Comparison of ENCODE assay signal across 23 mouse cellular contexts in the genomic region with DNA sequence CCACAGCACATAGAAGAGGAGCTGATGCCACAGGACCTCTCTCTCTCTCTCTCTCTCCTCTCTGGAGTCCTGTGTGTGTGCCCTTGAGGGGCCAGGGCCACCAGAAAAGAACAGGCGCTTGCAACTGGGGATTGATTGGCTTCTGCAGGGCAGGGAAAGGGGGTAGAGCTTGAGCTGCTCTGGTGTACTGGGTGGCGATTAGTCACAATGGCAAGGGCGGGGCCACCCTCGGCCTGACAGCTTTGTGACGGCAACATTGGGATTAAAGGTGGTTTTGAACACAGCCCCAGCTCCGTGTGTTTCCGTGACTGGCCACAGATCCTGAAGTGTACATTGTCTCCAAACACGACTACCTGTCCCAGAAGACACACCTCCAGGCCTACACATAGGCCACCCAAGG. TPM values are rescaled to one million over a fixed set of nuclear protein-coding genes. Genes with fewer than 3 reads are reported as not detected.
DNase-seq lines count a peak whose midpoint lies in the region; ATAC-seq and TF ChIP-seq lines count a peak whose summit lies in the region.
"Had no signal": no experiment of that assay in that cellular context is flagged by ENCODE, and none has a peak within 500 bp of the region (broad histone marks: within the 10 kb centered on the region; RNA-seq: fewer than 3 reads in every experiment).

No protein-coding gene starts in this region.

- DNase-seq in adrenal gland, postnatal 14 days: peak; percentile 55
- no peak for DNase-seq in adrenal gland, adult 8-10 months
- no peak for DNase-seq in limb, embryonic 10.5 days (ENCODE audit: low spot score)
- DNase-seq in induced T-regulatory cell, adult 2 months (ENCODE audit: low read depth): peak; percentile 21
- peak; percentile 67 for DNase-seq in stomach, postnatal 0 days (ENCODE audit: low spot score)
- no peak for DNase-seq in midbrain, embryonic 10.5 days (ENCODE audit: low spot score)
- DNase-seq: cerebellum, adult 8-10 months; cerebellum, postnatal 14 days; embryo, embryonic 11 days; gastrocnemius, adult 2 months; gastrocnemius, postnatal 25 days; heart, postnatal 10 days; heart, postnatal 4 days had no signal

- no peaks in the 10 kb centered on the region for H3K36me3 ChIP-seq in limb, embryonic 15.5 days
- H3K36me3 ChIP-seq in limb, embryonic 10.5 days: no peaks in the 10 kb centered on the region
- no peaks in the 10 kb centered on the region for H3K36me3 ChIP-seq in stomach, postnatal 0 days (ENCODE audit: control insufficient read depth, insufficient read depth, low read length)
- no peaks in the 10 kb centered on the region for H3K36me3 ChIP-seq in midbrain, embryonic 10.5 days
- H3K36me3 ChIP-seq: embryonic facial prominence, embryonic 15.5 days; forebrain, embryonic 10.5 days; hindbrain, embryonic 12.5 days had no signal

- H3K4me3 ChIP-seq in limb, embryonic 15.5 days: no peak overlapping the region
- H3K4me3 ChIP-seq in limb, embryonic 10.5 days: no peak overlapping the region
- H3K4me3 ChIP-seq in stomach, postnatal 0 days (ENCODE audit: low read depth, low read length): no peak overlapping the region
- no peak overlapping the region for H3K4me3 ChIP-seq in midbrain, embryonic 10.5 days
- H3K4me3 ChIP-seq: embryonic facial prominence, embryonic 15.5 days; erythroblast, embryonic 14.5 days; forebrain, embryonic 10.5 days; gastrocnemius, adult 2 months; hindbrain, embryonic 12.5 days had no signal

- ATAC-seq in limb, embryonic 15.5 days (ENCODE audit: insufficient number of reproducible peaks, low FRiP score, low TSS enrichment, low read depth): no peak
- peak; percentile 70 for ATAC-seq in stomach, postnatal 0 days (ENCODE audit: low FRiP score, low TSS enrichment)
- ATAC-seq: forebrain, embryonic 14.5 days; hindbrain, embryonic 16.5 days had no signal

- 0 out of 2 replicates have a peak overlapping the region, but pooled peaks have one; percentile 17 for H3K27ac ChIP-seq in limb, embryonic 15.5 days
- H3K27ac ChIP-seq in limb, embryonic 10.5 days: no peak overlapping the region
- peak overlapping the region; percentile 35; the same call in 1 of the 2 replicates for H3K27ac ChIP-seq in stomach, postnatal 0 days (replicated peaks)
- no peak overlapping the region for H3K27ac ChIP-seq in midbrain, embryonic 10.5 days (replicated peaks)
- H3K27ac ChIP-seq: embryonic facial prominence, embryonic 15.5 days; forebrain, embryonic 10.5 days; gastrocnemius, adult 2 months; hindbrain, embryonic 12.5 days had no signal

- WGBS in limb, embryonic 15.5 days: 68% methylated on average over 8 of the region's 8 CpGs
- 63% methylated on average over 8 of the region's 8 CpGs for WGBS in limb, embryonic 10.5 days
- WGBS in stomach, postnatal 0 days: 43% methylated on average over 8 of the region's 8 CpGs
- WGBS in midbrain, embryonic 10.5 days: 61% methylated on average over 8 of the region's 8 CpGs

- H3K4me1 ChIP-seq in limb, embryonic 15.5 days: peaks cover 28% of the 10 kb centered on the region
- peaks cover 34% of the 10 kb centered on the region for H3K4me1 ChIP-seq in limb, embryonic 10.5 days
- peaks cover 3% of the 10 kb centered on the region; the same call in 1 of the 2 replicates for H3K4me1 ChIP-seq in stomach, postnatal 0 days (replicated peaks; ENCODE audit: control insufficient read depth, insufficient read depth)
- peaks cover 32% of the 10 kb centered on the region for H3K4me1 ChIP-seq in midbrain, embryonic 10.5 days

- no peak overlapping the region for H3K4me2 ChIP-seq in limb, embryonic 15.5 days
- H3K4me2 ChIP-seq in stomach, postnatal 0 days (replicated peaks; ENCODE audit: low read depth): no peak overlapping the region
- H3K4me2 ChIP-seq: embryonic facial prominence, embryonic 15.5 days; hindbrain, embryonic 12.5 days had no signal

- no peaks in the 10 kb centered on the region for H3K9me3 ChIP-seq in limb, embryonic 15.5 days
- H3K9me3 ChIP-seq in limb, embryonic 10.5 days (replicated peaks): no peaks in the 10 kb centered on the region
- no peaks in the 10 kb centered on the region for H3K9me3 ChIP-seq in stomach, postnatal 0 days (ENCODE audit: control insufficient read depth, low read length)
- H3K9me3 ChIP-seq in midbrain, embryonic 10.5 days (replicated peaks): no peaks in the 10 kb centered on the region
- H3K9me3 ChIP-seq: embryonic facial prominence, embryonic 15.5 days; forebrain, embryonic 10.5 days; hindbrain, embryonic 12.5 days had no signal

- no peak for TF ChIP-seq EP300 in stomach, postnatal 0 days (optimal IDR thresholded peaks at IDR 0.05)

- TF ChIP-seq CTCF in stomach, postnatal 0 days (IDR thresholded peaks at IDR 0.05; ENCODE audit: low read depth): no peak

- no peak overlapping the region for H3K9ac ChIP-seq in limb, embryonic 15.5 days
- H3K9ac ChIP-seq in stomach, postnatal 0 days (ENCODE audit: low read length): no peak overlapping the region
- H3K9ac ChIP-seq: embryonic facial prominence, embryonic 15.5 days; hindbrain, embryonic 12.5 days had no signal

- peaks cover 56% of the 10 kb centered on the region for H3K27me3 ChIP-seq in limb, embryonic 15.5 days
- H3K27me3 ChIP-seq in limb, embryonic 10.5 days (ENCODE audit: low read depth, poor library complexity, severe bottlenecking): peaks cover 76% of the 10 kb centered on the region
- H3K27me3 ChIP-seq in stomach, postnatal 0 days (ENCODE audit: control insufficient read depth, insufficient read depth, low read length): no peaks in the 10 kb centered on the region
- peaks cover 87% of the 10 kb centered on the region for H3K27me3 ChIP-seq in midbrain, embryonic 10.5 days (ENCODE audit: low read depth, poor library complexity, severe bottlenecking)
- H3K27me3 ChIP-seq: CH12.LX had no signal

RNA-seq across cellular contexts. Expression of gene Sigirr, which starts 10.1 kb away (rescaled TPM):
- total RNA-seq in adrenal gland, postnatal 14 days (2021): 7.5 and 10.0 TPM in 2 replicates
- total RNA-seq in adrenal gland, adult 8-10 months (2022): 1 to 10 TPM; 4.2 to 5.8 (median 4.8) TPM
- 3.3 and 3.8 TPM in 2 replicates for polyA plus RNA-seq in limb, embryonic 15.5 days (2015; fragmentation: Nextera tagmentation; extraction: Ambion mirVana)
- 2.3 TPM in 2 replicates for polyA plus RNA-seq in limb, embryonic 10.5 days (2016; fragmentation: Nextera tagmentation; extraction: Ambion mirVana)
- polyA plus RNA-seq in stomach, postnatal 0 days (2015; fragmentation: Nextera tagmentation; extraction: Ambion mirVana): 12.6 and 14.0 TPM in 2 replicates
- polyA plus RNA-seq in midbrain, embryonic 10.5 days (2016; fragmentation: Nextera tagmentation; extraction: Ambion mirVana): 2.3 and 2.5 TPM in 2 replicates

RNA-seq across cellular contexts. Expression of gene Pkp3, which starts 12.2 kb away (rescaled TPM):
- total RNA-seq in adrenal gland, postnatal 14 days (2021): 0.96 and 3.5 TPM in 2 replicates
- 1 to 10 TPM; 1.6 to 3.1 (median 2.1) TPM for total RNA-seq in adrenal gland, adult 8-10 months (2022)
- polyA plus RNA-seq in limb, embryonic 15.5 days (2015; fragmentation: Nextera tagmentation; extraction: Ambion mirVana): 150 and 151 TPM in 2 replicates
- 6.0 and 8.2 TPM in 2 replicates for polyA plus RNA-seq in limb, embryonic 10.5 days (2016; fragmentation: Nextera tagmentation; extraction: Ambion mirVana)
- polyA plus RNA-seq in stomach, postnatal 0 days (2015; fragmentation: Nextera tagmentation; extraction: Ambion mirVana): 97.9 and 105 TPM in 2 replicates
- 1.8 and 2.0 TPM in 2 replicates for polyA plus RNA-seq in midbrain, embryonic 10.5 days (2016; fragmentation: Nextera tagmentation; extraction: Ambion mirVana)
- total RNA-seq: gastrocnemius, adult 2 months had no signal
- polyA plus RNA-seq: forebrain, embryonic 14.5 days had no signal

RNA-seq across cellular contexts. Expression of gene Ano9, which starts 27.4 kb away (rescaled TPM):
- total RNA-seq in adrenal gland, postnatal 14 days (2021): 0.22 and 0.38 TPM in 2 replicates
- under 1 TPM in 1 of 4 experiments, not detected in 3; 0.21 TPM for total RNA-seq in adrenal gland, adult 8-10 months (2022)
- polyA plus RNA-seq in limb, embryonic 15.5 days (2015; fragmentation: Nextera tagmentation; extraction: Ambion mirVana): 23.4 and 24.1 TPM in 2 replicates
- polyA plus RNA-seq in limb, embryonic 10.5 days (2016; fragmentation: Nextera tagmentation; extraction: Ambion mirVana): 0.64 and 0.67 TPM in 2 replicates
- 17.9 and 20.4 TPM in 2 replicates for polyA plus RNA-seq in stomach, postnatal 0 days (2015; fragmentation: Nextera tagmentation; extraction: Ambion mirVana)
- polyA plus RNA-seq in midbrain, embryonic 10.5 days (2016; fragmentation: Nextera tagmentation; extraction: Ambion mirVana): 0.07 and 0.16 TPM in 2 replicates
- total RNA-seq: common myeloid progenitor, adult 5-6 weeks; gastrocnemius, adult 2 months; gastrocnemius, postnatal 25 days; granulocyte monocyte progenitor cell, adult 5-6 weeks had no signal
- polyA plus RNA-seq: erythroblast, embryonic 14.5 days; forebrain, embryonic 14.5 days had no signal

RNA-seq across cellular contexts. Expression of gene B4galnt4, which starts 29.3 kb away (rescaled TPM):
- 1.4 and 2.7 TPM in 2 replicates for total RNA-seq in adrenal gland, postnatal 14 days (2021)
- 1 to 10 TPM; 2.0 to 6.1 (median 2.7) TPM for total RNA-seq in adrenal gland, adult 8-10 months (2022)
- 9.9 and 12.1 TPM in 2 replicates for polyA plus RNA-seq in limb, embryonic 15.5 days (2015; fragmentation: Nextera tagmentation; extraction: Ambion mirVana)
- polyA plus RNA-seq in limb, embryonic 10.5 days (2016; fragmentation: Nextera tagmentation; extraction: Ambion mirVana): 26.2 and 30.7 TPM in 2 replicates
- 1.2 and 1.5 TPM in 2 replicates for polyA plus RNA-seq in stomach, postnatal 0 days (2015; fragmentation: Nextera tagmentation; extraction: Ambion mirVana)
- 26.8 and 29.4 TPM in 2 replicates for polyA plus RNA-seq in midbrain, embryonic 10.5 days (2016; fragmentation: Nextera tagmentation; extraction: Ambion mirVana)
- total RNA-seq: gastrocnemius, postnatal 25 days had no signal

RNA-seq across cellular contexts. Expression of gene Ptdss2, which starts 32.0 kb away (rescaled TPM):
- total RNA-seq in adrenal gland, postnatal 14 days (2021): 46.2 and 49.6 TPM in 2 replicates
- 10 to 100 TPM; 36.4 to 46.7 (median 43.0) TPM for total RNA-seq in adrenal gland, adult 8-10 months (2022)
- polyA plus RNA-seq in limb, embryonic 15.5 days (2015; fragmentation: Nextera tagmentation; extraction: Ambion mirVana): 69.4 and 70.0 TPM in 2 replicates
- polyA plus RNA-seq in limb, embryonic 10.5 days (2016; fragmentation: Nextera tagmentation; extraction: Ambion mirVana): 85.6 and 95.2 TPM in 2 replicates
- polyA plus RNA-seq in stomach, postnatal 0 days (2015; fragmentation: Nextera tagmentation; extraction: Ambion mirVana): 21.6 and 22.9 TPM in 2 replicates
- 86.5 and 94.7 TPM in 2 replicates for polyA plus RNA-seq in midbrain, embryonic 10.5 days (2016; fragmentation: Nextera tagmentation; extraction: Ambion mirVana)

Comparison
In these comparisons a context has a peak if more than half of its experiments do, and no peak if none do; other contexts are left out.
1. DNase-seq: peak in adrenal gland, postnatal 14 days (single experiment), induced T-regulatory cell, adult 2 months (single experiment) and stomach, postnatal 0 days (single experiment); none in adrenal gland, adult 8-10 months (single experiment), limb, embryonic 10.5 days (single experiment) and midbrain, embryonic 10.5 days (single experiment).
2. H3K27ac ChIP-seq: peak in limb, embryonic 15.5 days (single experiment) and stomach, postnatal 0 days (single experiment); none in limb, embryonic 10.5 days (single experiment) and midbrain, embryonic 10.5 days (single experiment).
3. RNA of gene Pkp3, which starts 12.2 kb away (polyA plus RNA-seq): 150 to 151 TPM in limb, embryonic 15.5 days and 97.9 to 105 TPM in stomach, postnatal 0 days; 6.0 to 8.2 TPM in limb, embryonic 10.5 days and 1.8 to 2.0 TPM in midbrain, embryonic 10.5 days; every median in the first group is over 10 times any median in the second.
4. RNA of gene Ano9, which starts 27.4 kb away (polyA plus RNA-seq): 23.4 to 24.1 TPM in limb, embryonic 15.5 days and 17.9 to 20.4 TPM in stomach, postnatal 0 days; 0.64 to 0.67 TPM in limb, embryonic 10.5 days and 0.07 to 0.16 TPM in midbrain, embryonic 10.5 days; every median in the first group is over 10 times any median in the second.